Mouse (Mus musculus) CD8-positive naive resting alpha-beta T cell, adult 57 days (primary cell): ENCODE results near the gene Tes. TPM values are rescaled to one million over a fixed set of nuclear protein-coding genes. Genes with fewer than 3 reads are reported as not detected.

Experiments
- total RNA-seq: library from RNA; stranded (reverse); gene quantifications from one replicate; pipeline ENCODE4 v1.2.4, GENCODE M21; 2023

Gene Tes
- total RNA-seq: 168 TPM

DNA sequence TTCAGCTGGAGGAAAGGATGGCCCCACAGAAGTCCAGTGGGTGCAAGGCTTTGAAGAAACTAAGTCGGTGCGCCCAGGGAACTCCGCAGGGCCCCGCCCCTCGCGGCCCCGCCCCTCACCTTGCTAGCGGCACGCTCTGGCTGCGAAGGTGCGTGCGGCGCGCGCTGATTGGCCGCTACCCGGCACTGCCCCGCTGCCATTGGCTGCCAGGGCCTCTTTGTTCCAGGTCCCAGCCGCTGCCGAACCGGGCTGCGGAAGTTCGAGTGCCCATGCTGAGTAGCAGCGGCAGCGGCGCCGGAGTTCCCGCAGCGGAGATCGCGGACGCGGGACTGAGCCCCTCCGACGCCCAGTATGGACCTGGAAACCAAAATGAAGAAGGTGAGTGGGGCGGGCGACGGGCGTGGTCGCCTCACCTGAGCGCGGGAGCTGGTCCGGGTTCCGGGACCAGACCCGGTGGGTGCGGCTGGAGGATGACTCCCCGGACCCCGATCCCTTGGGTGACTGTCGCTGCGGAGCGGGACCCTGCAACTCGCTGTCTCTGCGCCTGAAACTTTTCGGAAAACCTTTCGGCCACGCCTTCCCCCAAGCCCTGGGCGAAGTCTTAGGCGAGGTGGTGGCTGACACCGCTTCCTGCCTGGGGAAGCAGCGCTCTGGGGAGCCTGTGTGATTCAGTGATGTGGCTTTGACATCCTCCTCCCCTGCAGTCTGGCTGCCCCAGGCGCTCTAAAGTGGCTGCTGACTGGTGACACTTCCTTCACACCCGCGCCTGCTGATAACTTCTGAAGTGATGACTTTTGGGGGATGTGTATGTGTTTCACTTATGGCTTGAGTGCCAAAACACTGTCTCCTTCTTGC is at the start of gene Tes:
Tes (plus strand) TSS at position 214 of the 855 bp plus-strand sequence.

Other genes starting within 250 kb of the Tes start
- not detected for gene Tfec, start 166.7 kb upstream of the Tes start, total RNA-seq
- gene Cav2, start 216.0 kb downstream of the Tes start, total RNA-seq: 0.24 TPM
- gene Cav1, start 241.2 kb downstream of the Tes start, total RNA-seq: not detected